Mouse (Mus musculus) hindbrain, embryonic 12.5 days (tissue): ENCODE results near the gene Oxsm. TPM values are rescaled to one million over a fixed set of nuclear protein-coding genes. Genes with fewer than 3 reads are reported as not detected.

Experiments
- ATAC-seq: fragments of 200-750 bp; cut with Nextera tagmentation; 2 replicates; pipeline ENCODE4 v1.8.0; 2017; ENCODE audit warnings: moderate TSS enrichment; ENCODE audit not compliant: low FRiP score
- H3K27ac ChIP-seq: fragments of 300-500 bp; sonication (generic); 2 replicates; pipeline ENCODE4 v1.5.1; 2016; ENCODE audit warnings: mild to moderate bottlenecking
- H3K27me3 ChIP-seq: fragments of 300-500 bp; sonication (generic); 2 replicates; pipeline ENCODE4 v1.6.1; 2016; ENCODE audit warnings: mild to moderate bottlenecking
- H3K36me3 ChIP-seq: fragments of 300-500 bp; sonication (generic); 2 replicates; pipeline ENCODE4 v1.6.1; 2016; ENCODE audit warnings: mild to moderate bottlenecking
- H3K4me1 ChIP-seq: fragments of 300-500 bp; sonication (generic); 2 replicates; pipeline ENCODE4 v1.6.1; 2016
- H3K4me2 ChIP-seq: fragments of 300-500 bp; sonication (generic); replicated peaks from 2 replicates; pipeline ENCODE4 v1.6.1; 2016; ENCODE audit warnings: mild to moderate bottlenecking
- H3K4me3 ChIP-seq: fragments of 300-500 bp; sonication (generic); 2 replicates; pipeline ENCODE4 v1.5.1; 2016; ENCODE audit warnings: mild to moderate bottlenecking
- H3K9ac ChIP-seq: fragments of 300-500 bp; sonication (generic); 2 replicates; pipeline ENCODE4 v1.6.1; 2016; ENCODE audit warnings: mild to moderate bottlenecking, moderate library complexity
- H3K9me3 ChIP-seq: fragments of 300-500 bp; sonication (generic); replicated peaks from 2 replicates; pipeline ENCODE4 v1.6.1; 2016; ENCODE audit warnings: mild to moderate bottlenecking
- WGBS: fragments of 180-500 bp; shearing (Covaris S2); methylation state at CpG from one replicate; pipeline ENCODE4 v1.1.7; 2016; 5-methylcytosine and 5-hydroxymethylcytosine counted together
- polyA plus RNA-seq: library from polyadenylated mRNA; unstranded; fragments of >200 nt; fragmentation: Nextera tagmentation; extraction: Ambion mirVana; gene quantifications from 2 replicates; pipeline ENCODE4 v1.2.1, GENCODE M21; 2016

Oxsm gene
- polyA plus RNA-seq, 1 experiment from 2014 or later = 1.6 TPM

- H3K4me1 ChIP-seq = no peaks in the 10 kb centered on the region
- 91% methylated on average over 3 of the region's 3 CpGs for WGBS
- H3K36me3 ChIP-seq = peaks cover 3% of the 10 kb centered on the region; the same call in 1 of the 2 replicates
- no peak overlapping the region for H3K27ac ChIP-seq
- no peak overlapping the region for H3K4me2 ChIP-seq
- no peak for ATAC-seq
- H3K9me3 ChIP-seq = no peaks in the 10 kb centered on the region
- no peaks in the 10 kb centered on the region for H3K27me3 ChIP-seq
- no peak overlapping the region for H3K4me3 ChIP-seq
- H3K9ac ChIP-seq = no peak overlapping the region
Measured at GRCm38 (mm10) chr14:16255745-16256144, 6.1 kb upstream of the Oxsm start.

- Histone ChIP-seq H3K4me2 (peak overlapping the region; percentile 84), H3K4me1 (peaks cover 7% of the 10 kb centered on the region), H3K4me3 (peak overlapping the region; percentile 79), H3K9me3 (no peaks in the 10 kb centered on the region), H3K9ac (peak overlapping the region; percentile 84; the same call in 1 of the 2 replicates), H3K36me3 (no peaks in the 10 kb centered on the region), H3K27me3 (no peaks in the 10 kb centered on the region), H3K27ac (no peak overlapping the region)
- no peak for ATAC-seq
- 75% methylated on average over 3 of the region's 3 CpGs for WGBS
Measured at GRCm38 (mm10) chr14:16250099-16250498, 491 bp upstream of the Oxsm start.

DNA sequence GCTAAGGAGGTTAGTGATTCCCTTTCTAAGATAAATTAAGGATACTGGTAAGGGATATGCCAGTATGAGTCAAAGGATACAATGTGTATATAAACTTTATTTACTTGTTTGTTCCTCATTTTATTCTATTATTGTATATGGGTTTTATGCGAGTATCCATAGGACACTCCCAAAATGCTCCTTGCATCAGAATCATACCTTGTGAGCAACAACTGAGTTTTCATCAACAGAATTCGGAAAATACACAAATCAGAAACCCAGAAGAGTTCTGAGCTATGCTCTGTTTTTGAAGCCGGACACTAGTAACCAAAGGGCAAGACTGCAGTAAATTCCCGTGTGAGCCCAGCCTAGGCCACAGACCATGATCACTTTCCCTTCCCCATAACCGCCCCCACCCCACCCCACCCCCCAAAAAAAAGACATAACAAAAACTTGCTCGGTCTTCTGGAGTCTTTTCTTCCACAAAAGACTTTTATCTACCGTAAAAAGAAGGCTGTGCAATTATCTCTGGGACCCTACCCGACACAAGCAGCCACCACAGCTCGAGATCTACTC is 928 bp downstream of the Oxsm start:
- Histone ChIP-seq H3K4me1 (peaks cover 10% of the 10 kb centered on the region), H3K9ac (peak overlapping the region; percentile 84), H3K4me2 (peak overlapping the region; percentile 84), H3K27me3 (no peaks in the 10 kb centered on the region), H3K27ac (peak overlapping the region; percentile 83), H3K9me3 (no peaks in the 10 kb centered on the region), H3K36me3 (no peaks in the 10 kb centered on the region), H3K4me3 (peak overlapping the region; percentile 79)
- 18% methylated on average over 9 of the region's 9 CpGs for WGBS
- peak; percentile 29 for ATAC-seq

- no peak for ATAC-seq
- Histone ChIP-seq H3K36me3 (no peaks in the 10 kb centered on the region), H3K4me2 (peak overlapping the region; percentile 84), H3K9ac (no peak overlapping the region), H3K4me1 (peaks cover 13% of the 10 kb centered on the region), H3K27me3 (no peaks in the 10 kb centered on the region), H3K4me3 (no peak overlapping the region), H3K27ac (no peak overlapping the region), H3K9me3 (no peaks in the 10 kb centered on the region)
- 74% methylated on average over 3 of the region's 3 CpGs for WGBS
Measured at GRCm38 (mm10) chr14:16248135-16248534, 1.5 kb downstream of the Oxsm start.

DNA sequence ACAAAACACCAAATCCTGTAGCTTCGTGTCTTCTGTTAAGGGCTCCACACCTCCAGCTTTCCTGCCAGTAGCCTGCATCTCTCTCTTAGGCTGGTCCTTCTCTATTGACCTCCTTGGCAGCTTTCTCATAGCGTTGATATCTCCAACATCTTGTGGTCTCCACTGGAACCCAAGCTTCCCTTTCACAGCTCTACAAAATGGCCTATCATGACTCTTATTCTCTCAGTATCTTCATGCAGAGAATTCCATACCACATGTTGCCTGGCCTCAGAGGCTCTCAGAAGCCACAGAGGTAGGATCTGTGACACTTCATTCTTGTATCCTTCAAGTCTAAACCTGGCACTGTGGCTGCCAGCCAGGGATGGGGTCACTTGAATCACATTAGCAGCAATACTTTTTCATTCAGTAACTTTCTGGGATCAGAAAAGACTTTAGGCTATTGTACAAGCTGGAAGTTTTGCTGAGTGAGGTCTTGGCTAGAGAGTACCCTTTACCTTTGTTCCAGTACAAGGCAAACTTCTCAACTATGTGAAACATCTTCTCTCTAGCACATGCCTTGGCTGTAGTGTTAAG is 3.2 kb downstream of the Oxsm start:
- Histone ChIP-seq H3K9me3 (no peaks in the 10 kb centered on the region), H3K9ac (no peak overlapping the region), H3K4me2 (no peak overlapping the region), H3K36me3 (no peaks in the 10 kb centered on the region), H3K4me3 (no peak overlapping the region), H3K27ac (no peak overlapping the region), H3K27me3 (no peaks in the 10 kb centered on the region), H3K4me1 (peaks cover 18% of the 10 kb centered on the region)
- no peak for ATAC-seq
- WGBS = 91% methylated on average over 2 of the region's 2 CpGs

GRCm38 (mm10) chr14:16245127-16245526 is 4.5 kb downstream of the Oxsm start:
- H3K4me2 ChIP-seq = no peak overlapping the region
- 70% methylated on average over 1 of the region's 1 CpGs for WGBS

DNA sequence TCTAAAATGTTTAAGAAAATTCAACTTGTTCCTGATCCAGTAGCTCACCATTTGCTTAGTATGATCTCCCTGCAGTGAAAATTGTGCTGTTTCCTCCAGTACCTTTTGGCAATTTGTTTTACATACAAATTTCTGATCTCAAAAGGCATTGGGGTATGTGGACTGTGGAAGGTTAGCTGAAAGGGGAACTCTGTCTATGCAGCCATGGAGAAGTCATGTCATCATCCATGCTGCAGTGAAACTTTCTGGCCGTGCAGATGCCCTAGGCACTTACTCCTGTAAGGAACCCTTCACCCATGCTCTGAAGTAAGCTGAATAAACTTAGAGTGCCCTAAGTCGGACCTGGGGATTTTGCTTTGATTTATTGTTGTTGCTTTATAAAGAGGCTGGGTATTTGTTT is 5.2 kb downstream of the Oxsm start:
- Histone ChIP-seq H3K27me3 (no peaks in the 10 kb centered on the region), H3K36me3 (no peaks in the 10 kb centered on the region; the same call in 1 of the 2 replicates), H3K9ac (no peak overlapping the region), H3K4me2 (no peak overlapping the region), H3K4me3 (no peak overlapping the region), H3K4me1 (peaks cover 11% of the 10 kb centered on the region), H3K9me3 (no peaks in the 10 kb centered on the region), H3K27ac (no peak overlapping the region)
- 63% methylated on average over 2 of the region's 2 CpGs for WGBS
- ATAC-seq = no peak

More at GRCm38 (mm10) chr14:16245127-16245526, 4.5 kb downstream of the Oxsm start:
- no peak overlapping the region for H3K27ac ChIP-seq
- no peak for ATAC-seq
- H3K9me3 ChIP-seq = no peaks in the 10 kb centered on the region
- no peak overlapping the region for H3K9ac ChIP-seq
- no peak overlapping the region for H3K4me3 ChIP-seq
- H3K27me3 ChIP-seq = no peaks in the 10 kb centered on the region
- H3K4me1 ChIP-seq = peaks cover 16% of the 10 kb centered on the region
- H3K36me3 ChIP-seq = no peaks in the 10 kb centered on the region; the same call in 1 of the 2 replicates

DNA sequence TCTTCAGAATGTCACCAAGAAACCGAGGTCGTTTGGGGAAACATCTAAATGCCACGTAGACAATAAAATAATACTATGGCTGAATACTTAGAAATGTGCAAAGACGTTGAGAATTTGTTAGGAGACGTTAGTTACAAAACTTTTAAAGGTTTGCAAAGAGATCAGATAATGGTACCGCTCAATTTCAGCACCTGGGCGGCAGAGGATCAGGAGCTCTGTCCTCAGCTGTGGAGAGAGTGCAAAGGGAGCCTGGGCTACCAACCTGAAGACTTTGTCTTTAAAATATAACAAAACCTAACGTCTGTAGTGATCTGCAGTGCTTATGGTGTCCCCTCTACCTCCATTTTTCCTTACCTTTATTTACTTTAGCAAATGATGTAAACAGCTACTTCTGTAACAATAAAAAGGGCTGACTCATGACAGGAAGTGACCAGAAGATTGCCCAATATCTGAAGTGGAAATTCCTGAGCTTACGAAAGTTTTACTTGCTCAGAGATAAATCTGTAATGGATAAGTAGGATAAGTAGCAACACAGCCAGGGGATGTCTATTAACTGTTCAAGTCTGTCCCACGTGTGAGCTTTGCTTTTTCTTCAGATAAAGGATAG is 5.9 kb downstream of the Oxsm start:
- peaks cover 11% of the 10 kb centered on the region for H3K4me1 ChIP-seq
- no peak for ATAC-seq
- no peaks in the 10 kb centered on the region for H3K27me3 ChIP-seq
- 22% methylated on average over 10 of the region's 10 CpGs for WGBS
- no peaks in the 10 kb centered on the region for H3K9me3 ChIP-seq
- peak overlapping the region; percentile 75 for H3K9ac ChIP-seq
- peak overlapping the region; percentile 72 for H3K4me2 ChIP-seq
- peak overlapping the region; percentile 58 for H3K4me3 ChIP-seq
- no peaks in the 10 kb centered on the region; the same call in 1 of the 2 replicates for H3K36me3 ChIP-seq
- peak overlapping the region; percentile 71 for H3K27ac ChIP-seq

DNA sequence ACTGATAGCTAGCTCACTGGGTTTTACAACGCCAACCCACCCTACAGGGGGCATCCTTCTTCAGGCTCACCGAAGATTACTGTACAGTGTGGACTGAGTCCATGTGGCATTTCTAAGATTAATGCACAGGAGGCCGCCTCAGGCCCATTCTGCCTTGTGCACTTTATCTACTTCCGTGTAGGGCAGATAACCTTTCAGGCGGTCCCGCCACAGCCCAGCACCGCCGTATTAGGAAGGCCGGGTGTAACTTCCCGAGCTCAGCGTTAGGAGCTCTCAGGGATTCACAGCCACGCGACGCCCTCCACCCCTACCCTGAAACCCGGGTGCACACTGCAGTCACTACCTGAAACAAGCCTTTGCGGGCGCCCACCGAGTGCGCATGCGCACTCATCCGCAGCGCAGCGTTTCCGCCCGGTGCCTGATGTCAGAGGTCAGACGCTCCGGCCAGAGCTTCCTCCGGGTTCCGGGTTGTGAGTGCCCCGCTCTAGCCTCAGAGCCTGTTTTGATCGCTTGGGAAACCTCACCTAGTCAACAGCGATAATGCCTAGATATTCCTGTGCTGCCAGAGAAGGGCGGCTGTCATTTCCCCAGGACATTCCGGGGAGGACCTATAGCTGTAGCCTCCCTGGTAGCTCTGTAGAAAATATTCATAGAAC is 6.5 kb downstream of the Oxsm start:
- Histone ChIP-seq H3K36me3 (no peaks in the 10 kb centered on the region; the same call in 1 of the 2 replicates), H3K9me3 (no peaks in the 10 kb centered on the region), H3K27me3 (no peaks in the 10 kb centered on the region), H3K4me1 (peaks cover 11% of the 10 kb centered on the region), H3K4me2 (peak overlapping the region; percentile 72), H3K9ac (peak overlapping the region; percentile 75), H3K27ac (peak overlapping the region; percentile 71), H3K4me3 (peak overlapping the region; percentile 58)
- 5% methylated on average over 34 of the region's 34 CpGs for WGBS
- peak; percentile 95 for ATAC-seq

- no peak overlapping the region for H3K27ac ChIP-seq
- peaks cover 11% of the 10 kb centered on the region for H3K4me1 ChIP-seq
- ATAC-seq = no peak
- peak overlapping the region; percentile 75; the same call in 1 of the 2 replicates for H3K9ac ChIP-seq
- no peaks in the 10 kb centered on the region for H3K27me3 ChIP-seq
- peak overlapping the region; percentile 72 for H3K4me2 ChIP-seq
- peaks cover 5% of the 10 kb centered on the region; the same call in 1 of the 2 replicates for H3K9me3 ChIP-seq
- 96% methylated on average over 10 of the region's 10 CpGs for WGBS
- peak overlapping the region; percentile 58; the same call in 1 of the 2 replicates for H3K4me3 ChIP-seq
- H3K36me3 ChIP-seq = no peaks in the 10 kb centered on the region; the same call in 1 of the 2 replicates
Measured at GRCm38 (mm10) chr14:16242193-16242815, 7.3 kb downstream of the Oxsm start.

DNA sequence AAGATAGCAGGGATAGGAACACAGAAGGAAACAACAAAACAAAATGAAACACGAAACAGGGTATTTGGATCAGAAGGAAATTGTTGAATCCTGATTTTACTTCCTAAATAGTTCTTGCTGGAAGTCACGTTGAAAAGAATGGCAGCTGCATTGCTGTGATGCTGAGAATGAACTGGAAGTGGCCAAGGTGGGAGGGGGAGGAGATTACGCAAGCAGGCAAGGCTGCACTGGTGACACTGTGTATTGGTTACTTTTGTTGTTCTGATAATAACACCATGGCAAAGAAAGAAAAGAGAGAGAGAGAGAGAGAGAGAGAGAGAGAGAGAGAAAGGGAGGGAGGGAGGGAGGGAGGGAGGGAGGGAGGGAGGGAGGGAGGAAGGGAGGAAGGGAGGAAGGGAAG is 13.1 kb downstream of the Oxsm start:
- H3K9ac ChIP-seq = no peak overlapping the region
- peaks cover 6% of the 10 kb centered on the region; the same call in 1 of the 2 replicates for H3K9me3 ChIP-seq
- no peaks in the 10 kb centered on the region; the same call in 1 of the 2 replicates for H3K36me3 ChIP-seq
- no peak for ATAC-seq
- 69% methylated on average over 3 of the region's 3 CpGs for whole genome bisulfite sequencing
- no peaks in the 10 kb centered on the region for H3K4me1 ChIP-seq
- no peak overlapping the region for H3K4me3 ChIP-seq
- H3K27me3 ChIP-seq = no peaks in the 10 kb centered on the region
- H3K4me2 ChIP-seq = no peak overlapping the region
- H3K27ac ChIP-seq = no peak overlapping the region

- 39% methylated on average over 1 of the region's 1 CpGs for WGBS
Measured at GRCm38 (mm10) chr14:16233515-16233914, 16.1 kb downstream of the Oxsm start.

More at GRCm38 (mm10) chr14:16233515-16233914, 16.1 kb downstream of the Oxsm start:
- Histone ChIP-seq H3K27ac (no peak overlapping the region), H3K27me3 (no peaks in the 10 kb centered on the region), H3K4me2 (no peak overlapping the region), H3K36me3 (no peaks in the 10 kb centered on the region), H3K4me3 (no peak overlapping the region), H3K9ac (no peak overlapping the region), H3K4me1 (no peaks in the 10 kb centered on the region), H3K9me3 (peaks cover 6% of the 10 kb centered on the region; the same call in 1 of the 2 replicates)
- ATAC-seq = no peak
